Comparison of ENCODE assay signal across 9 mouse cellular contexts in genomic region chr12:8900919-8901663, GRCm38 (mm10). TPM values are rescaled to one million over a fixed set of nuclear protein-coding genes. Genes with fewer than 3 reads are reported as not detected.
A peak's percentile ranks its signal among the peaks of the same experiment; 100 is the strongest.
DNase-seq lines count a peak whose midpoint lies in the region; ATAC-seq lines count a peak whose summit lies in the region.
"Had no signal": no experiment of that assay in that cellular context is flagged by ENCODE, and none has a peak within 500 bp of the region (broad histone marks: within the 10 kb centered on the region; RNA-seq: fewer than 3 reads in every experiment).

No protein-coding gene starts in this region.

- WGBS in intestine, embryonic 14.5 days: 34% methylated on average over 5 of the region's 5 CpGs
- WGBS in forebrain, embryonic 13.5 days: 77% methylated on average over 5 of the region's 5 CpGs

- H3K9me3 ChIP-seq in intestine, embryonic 14.5 days (ENCODE audit: control insufficient read depth, low read length): no peaks in the 10 kb centered on the region
- H3K9me3 ChIP-seq in forebrain, embryonic 13.5 days (replicated peaks): no peaks in the 10 kb centered on the region

- no peak for ATAC-seq in intestine, embryonic 14.5 days (replicated peaks; ENCODE audit: low FRiP score, low TSS enrichment, low read depth)
- ATAC-seq in forebrain, embryonic 13.5 days: no peak

- H3K4me3 ChIP-seq in intestine, embryonic 14.5 days (ENCODE audit: low read depth, low read length): no peak overlapping the region
- no peak overlapping the region for H3K4me3 ChIP-seq in forebrain, embryonic 13.5 days

- H3K9ac ChIP-seq in intestine, embryonic 14.5 days (ENCODE audit: low read length): no peak overlapping the region
- H3K9ac ChIP-seq in forebrain, embryonic 13.5 days: no peak overlapping the region

- H3K4me1 ChIP-seq in intestine, embryonic 14.5 days (replicated peaks; ENCODE audit: control insufficient read depth, insufficient read depth, low read length): peaks cover 14% of the 10 kb centered on the region
- peaks cover 15% of the 10 kb centered on the region for H3K4me1 ChIP-seq in forebrain, embryonic 13.5 days

- DNase-seq in heart, adult 11 months: peak; percentile 96
- no peak for DNase-seq in heart, postnatal 36 days
- peak; percentile 70 for DNase-seq in embryo, embryonic 10 days (ENCODE audit: low spot score)
- no peak for DNase-seq in intestine, embryonic 14.5 days (ENCODE audit: low spot score)
- peak; percentile 36 for DNase-seq in lung, postnatal 25 days (ENCODE audit: low spot score)
- DNase-seq in spleen, adult 12 weeks (ENCODE audit: low spot score): no peak
- no peak for DNase-seq in layer of hippocampus, adult 11-12 months (ENCODE audit: low spot score)
- DNase-seq: adrenal gland, postnatal 14 days had no signal

- intact Hi-C loops in heart, postnatal 36 days (cut with DNase I): no loop called here

- 0 out of 2 replicates have a peak overlapping the region, but pooled peaks have one; percentile 6 for H3K27ac ChIP-seq in intestine, embryonic 14.5 days (ENCODE audit: low read depth)
- no peak overlapping the region for H3K27ac ChIP-seq in forebrain, embryonic 13.5 days

- H3K36me3 ChIP-seq in intestine, embryonic 14.5 days (ENCODE audit: control insufficient read depth, insufficient read depth, low read length): no peaks in the 10 kb centered on the region
- no peaks in the 10 kb centered on the region for H3K36me3 ChIP-seq in forebrain, embryonic 13.5 days (ENCODE audit: poor library complexity, severe bottlenecking)

- no peak overlapping the region for H3K4me2 ChIP-seq in intestine, embryonic 14.5 days (ENCODE audit: low read length)
- H3K4me2 ChIP-seq in forebrain, embryonic 13.5 days: no peak overlapping the region

- no peaks in the 10 kb centered on the region for H3K27me3 ChIP-seq in intestine, embryonic 14.5 days (replicated peaks; ENCODE audit: control insufficient read depth, insufficient read depth, low read length)
- no peaks in the 10 kb centered on the region for H3K27me3 ChIP-seq in forebrain, embryonic 13.5 days

RNA-seq across cellular contexts. Expression of gene Laptm4a, which starts 20.4 kb away (rescaled TPM):
- 100 to 1,000 TPM; 361 to 367 TPM for total RNA-seq in heart, postnatal 36 days (2021)
- polyA plus RNA-seq in intestine, embryonic 14.5 days (2014; fragmentation: Nextera tagmentation; extraction: Ambion mirVana): 185 and 204 TPM in 2 replicates
- polyA plus RNA-seq in forebrain, embryonic 13.5 days (2015; fragmentation: Nextera tagmentation; extraction: Ambion mirVana): 243 and 246 TPM in 2 replicates

RNA-seq across cellular contexts. Expression of gene Matn3, which starts 46.6 kb away (rescaled TPM):
- total RNA-seq in heart, postnatal 36 days (2021): not detected
- polyA plus RNA-seq in intestine, embryonic 14.5 days (2014; fragmentation: Nextera tagmentation; extraction: Ambion mirVana): 0.19 and 0.28 TPM in 2 replicates
- 0.09 and 0.25 TPM in 2 replicates for polyA plus RNA-seq in forebrain, embryonic 13.5 days (2015; fragmentation: Nextera tagmentation; extraction: Ambion mirVana)
- total RNA-seq: adrenal gland, postnatal 14 days had no signal

Comparison
In these comparisons a context has a peak if more than half of its experiments do, and no peak if none do; other contexts are left out.
1. DNase-seq: peak in heart, adult 11 months (single experiment), embryo, embryonic 10 days (single experiment) and lung, postnatal 25 days (single experiment); none in heart, postnatal 36 days (0 of 2), intestine, embryonic 14.5 days (single experiment), spleen, adult 12 weeks (single experiment) and layer of hippocampus, adult 11-12 months (single experiment).